Mouse (Mus musculus): ENCODE data around the gene Sox5. TPM values are rescaled to one million over a fixed set of nuclear protein-coding genes. Genes with fewer than 3 reads are reported as not detected.

The Sox5 gene
- polyA plus RNA-seq, 1 experiment = 0.85 TPM

DNA sequence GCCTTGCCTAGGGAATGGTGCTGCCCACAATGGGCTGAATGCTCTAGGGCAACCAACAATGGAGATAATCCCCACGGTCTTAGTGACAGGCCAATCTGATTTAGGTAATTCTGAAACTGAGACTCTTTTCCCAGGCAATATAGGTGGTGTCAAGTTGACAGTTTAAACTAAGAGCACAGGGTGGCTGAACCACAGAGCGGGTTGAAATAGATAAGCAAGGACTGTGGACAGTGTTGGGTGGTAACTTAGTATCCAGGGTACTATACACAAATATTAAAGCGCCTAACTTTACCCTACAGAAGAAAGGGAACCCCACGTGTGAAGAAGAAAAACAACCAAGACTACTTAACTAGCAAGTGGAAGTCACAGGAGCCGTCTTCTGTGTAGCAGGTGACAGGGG is 838.7 kb downstream of the Sox5 start:
- TF ChIP-seq CTCF (IDR thresholded peaks at IDR 0.05; ENCODE audit: extremely low read depth, insufficient read length, insufficient replicate concordance, low read depth, low read length) (no peak), POLR2A (IDR thresholded peaks at IDR 0.05; ENCODE audit: low read depth, low read length) (no peak)
- 85% methylated on average over 5 of the region's 5 CpGs for WGBS
- Histone ChIP-seq H3K36me3 (ENCODE audit: control insufficient read depth, insufficient read depth, low read length) (no peaks in the 10 kb centered on the region), H3K27ac (ENCODE audit: insufficient read depth, low read depth, low read length) (no peak overlapping the region), H3K27me3 (ENCODE audit: control insufficient read depth, insufficient read depth, low read length) (no peaks in the 10 kb centered on the region), H3K4me1 (ENCODE audit: control insufficient read depth, insufficient read depth, insufficient read length, low read length) (no peaks in the 10 kb centered on the region), H3K4me3 (ENCODE audit: low read depth, low read length) (no peak overlapping the region)

DNA sequence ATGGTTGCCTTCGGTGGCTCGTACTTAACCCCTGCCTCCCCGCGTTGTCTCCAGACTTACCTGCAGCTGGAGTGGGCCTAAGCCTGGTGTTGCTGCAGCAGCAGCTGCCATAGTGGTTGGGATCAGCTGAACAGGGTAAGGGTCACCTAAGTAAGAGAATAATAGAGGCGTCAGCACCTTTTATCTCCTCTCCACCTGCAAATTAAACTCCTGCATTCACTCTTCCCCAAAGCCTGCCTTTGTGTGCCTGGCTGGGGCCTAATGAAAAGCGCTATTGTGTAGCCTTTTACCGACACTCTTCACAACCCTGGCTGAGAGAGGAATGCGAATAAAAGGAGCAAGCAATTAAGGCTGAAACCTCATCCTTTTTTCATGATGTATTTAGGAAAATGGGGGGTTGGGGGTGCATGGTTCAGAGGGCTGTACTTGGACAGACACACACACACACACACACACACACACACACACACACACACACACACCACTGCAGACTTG is 840.4 kb downstream of the Sox5 start:
- Histone ChIP-seq H3K4me1 (ENCODE audit: control insufficient read depth, insufficient read depth, insufficient read length, low read length) (no peaks in the 10 kb centered on the region), H3K4me3 (ENCODE audit: low read depth, low read length) (no peak overlapping the region), H3K27ac (ENCODE audit: insufficient read depth, low read depth, low read length) (no peak overlapping the region), H3K36me3 (ENCODE audit: control insufficient read depth, insufficient read depth, low read length) (no peaks in the 10 kb centered on the region), H3K27me3 (ENCODE audit: control insufficient read depth, insufficient read depth, low read length) (no peaks in the 10 kb centered on the region)
- TF ChIP-seq CTCF (IDR thresholded peaks at IDR 0.05; ENCODE audit: extremely low read depth, insufficient read length, insufficient replicate concordance, low read depth, low read length) (no peak), POLR2A (IDR thresholded peaks at IDR 0.05; ENCODE audit: low read depth, low read length) (no peak)
- 62% methylated on average over 8 of the region's 8 CpGs for WGBS

DNA sequence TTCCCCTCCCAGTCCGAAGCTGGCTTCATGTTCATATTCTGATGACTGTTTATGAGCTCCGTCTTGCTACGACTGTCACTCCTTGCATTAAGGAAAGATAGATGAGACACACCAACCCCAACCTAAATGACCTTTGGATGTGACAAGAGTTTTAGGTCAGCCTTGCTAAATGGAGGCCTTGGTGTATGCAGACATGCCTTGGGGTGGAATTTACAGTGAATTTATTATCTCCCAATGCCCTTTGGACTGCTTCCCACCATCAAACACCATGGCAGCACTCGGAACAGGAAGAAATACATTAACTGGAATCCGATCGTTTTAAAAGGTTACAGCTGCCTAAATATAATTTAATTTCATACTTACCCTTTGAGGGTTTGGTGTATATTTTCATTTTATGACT is 858.6 kb downstream of the Sox5 start:
- H3K36me3 ChIP-seq (ENCODE audit: control insufficient read depth, insufficient read depth, low read length) = no peaks in the 10 kb centered on the region
- H3K27ac ChIP-seq (ENCODE audit: insufficient read depth, low read depth, low read length) = no peak overlapping the region
- WGBS = 25% methylated on average over 6 of the region's 6 CpGs
- H3K4me1 ChIP-seq (ENCODE audit: control insufficient read depth, insufficient read depth, insufficient read length, low read length) = peaks cover 2% of the 10 kb centered on the region; the same call in 1 of the 2 replicates
- H3K4me3 ChIP-seq (ENCODE audit: low read depth, low read length) = no peak overlapping the region
- H3K27me3 ChIP-seq (ENCODE audit: control insufficient read depth, insufficient read depth, low read length) = no peaks in the 10 kb centered on the region
- no peak for TF ChIP-seq POLR2A (IDR thresholded peaks at IDR 0.05; ENCODE audit: low read depth, low read length)
- TF ChIP-seq CTCF (IDR thresholded peaks at IDR 0.05; ENCODE audit: extremely low read depth, insufficient read length, insufficient replicate concordance, low read depth, low read length) = no peak

DNA sequence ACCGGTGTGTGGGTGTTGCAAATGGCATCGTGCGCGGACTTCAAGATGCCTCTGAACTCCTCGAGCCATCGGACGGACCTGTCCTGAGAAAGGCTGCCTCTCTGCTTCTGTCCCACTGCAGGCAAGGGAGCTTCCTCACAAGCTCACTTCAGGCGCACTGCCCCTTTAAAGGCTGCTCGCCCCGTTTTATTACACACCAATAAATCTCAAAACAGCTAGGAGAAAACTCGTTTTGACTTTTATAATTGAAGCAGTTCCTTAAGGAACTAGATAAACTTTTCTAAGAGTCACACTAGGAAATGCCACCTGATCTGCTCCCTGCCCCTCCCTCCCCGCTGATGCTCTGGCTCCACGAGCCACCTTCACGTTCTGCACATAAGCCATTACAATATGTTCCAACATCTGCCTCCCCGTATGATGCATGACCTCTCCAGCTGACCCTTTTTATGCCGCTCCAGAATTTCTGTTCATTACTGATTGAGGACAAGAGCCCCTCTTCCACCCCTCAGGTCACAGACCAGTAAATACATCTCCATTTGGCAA is 863.3 kb downstream of the Sox5 start:
- Histone ChIP-seq H3K4me3 (ENCODE audit: low read depth, low read length) (peak overlapping the region; percentile 8; the same call in 1 of the 2 replicates), H3K27me3 (ENCODE audit: control insufficient read depth, insufficient read depth, low read length) (no peaks in the 10 kb centered on the region), H3K27ac (ENCODE audit: insufficient read depth, low read depth, low read length) (no peak overlapping the region), H3K36me3 (ENCODE audit: control insufficient read depth, insufficient read depth, low read length) (no peaks in the 10 kb centered on the region), H3K4me1 (ENCODE audit: control insufficient read depth, insufficient read depth, insufficient read length, low read length) (peaks cover 2% of the 10 kb centered on the region; the same call in 1 of the 2 replicates)
- no peak for TF ChIP-seq CTCF (IDR thresholded peaks at IDR 0.05; ENCODE audit: extremely low read depth, insufficient read length, insufficient replicate concordance, low read depth, low read length)
- no peak for TF ChIP-seq POLR2A (IDR thresholded peaks at IDR 0.05; ENCODE audit: low read depth, low read length)
- 24% methylated on average over 16 of the region's 16 CpGs for WGBS

DNA sequence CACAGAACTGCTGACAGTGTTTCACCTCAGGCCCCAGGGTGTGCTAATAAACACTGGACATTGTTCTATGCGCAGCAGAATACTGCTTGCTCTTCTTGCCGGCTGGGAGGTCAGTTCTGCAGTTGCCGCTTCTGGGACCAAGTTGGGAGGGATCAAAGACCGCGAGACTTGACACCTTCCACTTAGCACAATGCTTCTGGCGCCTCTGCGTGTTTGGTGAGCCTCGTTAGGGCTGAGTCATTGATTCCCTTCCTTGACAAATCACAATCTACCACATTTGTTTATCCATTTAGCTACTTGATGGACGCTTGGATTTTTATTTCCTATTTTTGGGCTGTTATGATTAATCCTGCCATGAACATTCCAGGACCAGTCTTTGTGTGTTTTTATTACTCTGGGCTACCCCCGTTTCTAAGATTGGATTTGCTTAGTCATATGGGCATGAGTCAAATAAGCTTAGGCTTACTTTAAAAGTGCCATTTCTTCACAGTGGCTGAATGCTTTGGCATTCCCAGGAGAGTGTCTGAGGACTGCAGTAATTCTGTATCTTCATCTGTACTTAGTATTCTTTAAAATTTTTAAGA is 865.5 kb downstream of the Sox5 start:
- no peak overlapping the region for H3K27ac ChIP-seq (ENCODE audit: insufficient read depth, low read depth, low read length)
- TF ChIP-seq POLR2A (IDR thresholded peaks at IDR 0.05; ENCODE audit: low read depth, low read length) (no peak), CTCF (IDR thresholded peaks at IDR 0.05; ENCODE audit: extremely low read depth, insufficient read length, insufficient replicate concordance, low read depth, low read length) (no peak)
- peaks cover 2% of the 10 kb centered on the region; the same call in 1 of the 2 replicates for H3K4me1 ChIP-seq (ENCODE audit: control insufficient read depth, insufficient read depth, insufficient read length, low read length)
- H3K27me3 ChIP-seq (ENCODE audit: control insufficient read depth, insufficient read depth, low read length) = no peaks in the 10 kb centered on the region
- H3K4me3 ChIP-seq (ENCODE audit: low read depth, low read length) = no peak overlapping the region
- 69% methylated on average over 10 of the region's 10 CpGs for WGBS
- H3K36me3 ChIP-seq (ENCODE audit: control insufficient read depth, insufficient read depth, low read length) = no peaks in the 10 kb centered on the region

DNA sequence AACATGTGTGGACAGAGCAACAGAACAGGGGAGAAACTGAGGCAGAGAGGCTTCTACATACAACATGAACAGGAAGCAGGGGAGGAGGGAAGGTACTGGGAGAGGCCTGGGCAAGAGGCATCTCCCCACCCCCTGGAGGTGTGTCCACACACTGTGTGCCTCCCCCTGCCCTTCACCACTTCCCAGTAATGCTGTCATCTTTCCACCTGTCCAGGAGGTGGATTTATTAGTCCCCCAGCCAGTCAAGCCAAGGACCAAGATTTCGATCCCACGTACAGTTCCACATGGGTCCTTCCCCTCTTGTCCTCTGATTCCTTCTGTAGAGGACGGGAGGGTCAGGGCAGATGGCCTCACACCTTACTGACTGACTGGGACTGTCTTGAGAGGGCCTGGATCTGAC is 866.1 kb downstream of the Sox5 start:
- TF ChIP-seq CTCF (IDR thresholded peaks at IDR 0.05; ENCODE audit: extremely low read depth, insufficient read length, insufficient replicate concordance, low read depth, low read length) (no peak), POLR2A (IDR thresholded peaks at IDR 0.05; ENCODE audit: low read depth, low read length) (no peak)
- Histone ChIP-seq H3K4me3 (ENCODE audit: low read depth, low read length) (no peak overlapping the region), H3K36me3 (ENCODE audit: control insufficient read depth, insufficient read depth, low read length) (no peaks in the 10 kb centered on the region), H3K27ac (ENCODE audit: insufficient read depth, low read depth, low read length) (no peak overlapping the region), H3K4me1 (ENCODE audit: control insufficient read depth, insufficient read depth, insufficient read length, low read length) (peaks cover 2% of the 10 kb centered on the region; the same call in 1 of the 2 replicates), H3K27me3 (ENCODE audit: control insufficient read depth, insufficient read depth, low read length) (no peaks in the 10 kb centered on the region)
- WGBS = 92% methylated on average over 3 of the region's 3 CpGs

DNA sequence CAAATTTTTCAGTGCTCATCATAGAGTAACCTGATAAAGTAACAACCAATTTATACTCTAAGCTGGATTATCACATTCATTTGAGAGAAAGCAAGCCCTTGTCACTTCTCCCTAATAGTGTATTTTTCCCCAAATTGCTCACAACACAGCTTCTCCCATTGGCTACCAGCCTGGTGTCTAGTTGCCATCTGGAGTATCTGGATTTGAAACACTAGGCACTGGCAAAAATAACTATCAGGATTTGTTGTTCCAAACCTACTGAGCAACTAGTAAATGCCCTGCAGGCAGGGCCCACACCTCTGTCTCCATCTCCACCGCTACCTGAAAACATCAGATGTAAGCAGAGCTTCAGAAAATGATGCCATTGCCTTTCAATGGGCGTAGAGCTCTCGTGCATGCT is 869.5 kb downstream of the Sox5 start:
- no peak overlapping the region for H3K4me3 ChIP-seq (ENCODE audit: low read depth, low read length)
- no peak for TF ChIP-seq CTCF (IDR thresholded peaks at IDR 0.05; ENCODE audit: extremely low read depth, insufficient read length, insufficient replicate concordance, low read depth, low read length)
- TF ChIP-seq POLR2A (IDR thresholded peaks at IDR 0.05; ENCODE audit: low read depth, low read length) = no peak
- no peaks in the 10 kb centered on the region for H3K4me1 ChIP-seq (ENCODE audit: control insufficient read depth, insufficient read depth, insufficient read length, low read length)
- H3K36me3 ChIP-seq (ENCODE audit: control insufficient read depth, insufficient read depth, low read length) = no peaks in the 10 kb centered on the region
- no peaks in the 10 kb centered on the region for H3K27me3 ChIP-seq (ENCODE audit: control insufficient read depth, insufficient read depth, low read length)
- no peak overlapping the region for H3K27ac ChIP-seq (ENCODE audit: insufficient read depth, low read depth, low read length)
- 92% methylated on average over 3 of the region's 3 CpGs for WGBS

Data from small intestine, adult 2 months (tissue).